Mouse (Mus musculus): ENCODE measurements around the gene Ppp2r3a. TPM values are rescaled to one million over a fixed set of nuclear protein-coding genes. Genes with fewer than 3 reads are reported as not detected.

The Ppp2r3a gene
- polyA plus RNA-seq, 1 experiment = 14.3 TPM

DNA sequence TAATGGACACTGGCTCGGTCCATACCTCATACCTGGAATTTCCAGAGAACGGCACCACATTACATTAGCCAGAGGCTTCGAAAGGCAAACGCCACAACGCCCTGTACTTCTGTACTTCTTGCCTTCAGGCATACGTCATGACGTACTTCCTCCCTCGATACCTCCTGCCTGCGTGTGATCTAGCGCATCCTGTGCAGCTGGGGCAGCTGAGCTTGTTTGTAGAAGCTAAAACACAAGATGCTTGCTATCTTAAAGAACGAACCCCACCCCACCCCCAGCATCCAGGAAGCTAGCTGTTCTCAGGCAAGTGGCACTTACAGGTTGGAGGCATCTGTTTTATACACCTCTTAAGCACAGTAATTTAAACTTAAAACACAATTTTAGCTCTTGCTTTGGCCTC, 190.6 kb downstream of the Ppp2r3a start:
- Histone ChIP-seq H3K27ac (ENCODE audit: insufficient read depth, low read length) (0 out of 2 replicates have a peak overlapping the region, but pooled peaks have one; percentile 10), H3K27me3 (ENCODE audit: control insufficient read depth, insufficient read depth, low read length, poor library complexity, severe bottlenecking) (no peaks in the 10 kb centered on the region), H3K4me1 (ENCODE audit: control insufficient read depth, insufficient read depth, low read length) (no peaks in the 10 kb centered on the region), H3K4me3 (ENCODE audit: low read depth, low read length) (peak overlapping the region; percentile 13; the same call in 1 of the 2 replicates), H3K36me3 (ENCODE audit: control insufficient read depth, insufficient read depth, low read length, poor library complexity, severe bottlenecking) (no peaks in the 10 kb centered on the region), H3K9ac (ENCODE audit: low read depth, poor library complexity, severe bottlenecking) (0 out of 2 replicates have a peak overlapping the region, but pooled peaks have one; percentile 13), H3K9me3 (replicated peaks; ENCODE audit: control insufficient read depth, insufficient read depth, low read length, poor library complexity, severe bottlenecking) (no peaks in the 10 kb centered on the region)
- TF ChIP-seq POLR2A (IDR thresholded peaks at IDR 0.05; ENCODE audit: insufficient read depth, low read length) (no peak), CTCF (IDR thresholded peaks at IDR 0.05; ENCODE audit: low read depth, low read length) (no peak), EP300 (IDR thresholded peaks at IDR 0.05; ENCODE audit: insufficient read depth, low read depth, low read length) (no peak)

DNA sequence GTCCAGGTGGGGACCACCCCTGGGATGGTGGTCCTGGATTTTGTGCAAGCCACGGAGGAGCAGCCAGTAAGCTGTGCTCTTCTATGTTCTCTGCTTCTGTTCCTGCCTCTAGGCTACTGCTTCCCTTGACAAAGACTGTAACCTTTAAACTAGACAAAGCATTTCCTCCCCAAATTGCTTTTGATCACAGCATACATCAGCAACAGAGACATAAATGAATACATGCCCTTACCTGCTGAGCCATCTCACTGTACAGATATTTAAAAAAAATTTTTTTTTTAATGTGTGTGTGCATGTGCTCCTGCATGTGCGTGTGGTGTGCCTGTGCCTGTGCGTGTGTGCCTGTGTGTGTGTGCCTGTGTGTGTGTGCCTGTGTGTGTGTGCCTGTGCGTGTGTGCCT, 194.4 kb downstream of the Ppp2r3a start:
- TF ChIP-seq POLR2A (IDR thresholded peaks at IDR 0.05; ENCODE audit: insufficient read depth, low read length) (no peak), EP300 (IDR thresholded peaks at IDR 0.05; ENCODE audit: insufficient read depth, low read depth, low read length) (no peak), CTCF (IDR thresholded peaks at IDR 0.05; ENCODE audit: low read depth, low read length) (no peak)
- Histone ChIP-seq H3K36me3 (ENCODE audit: control insufficient read depth, insufficient read depth, low read length, poor library complexity, severe bottlenecking) (no peaks in the 10 kb centered on the region), H3K27me3 (ENCODE audit: control insufficient read depth, insufficient read depth, low read length, poor library complexity, severe bottlenecking) (no peaks in the 10 kb centered on the region), H3K4me3 (ENCODE audit: low read depth, low read length) (no peak overlapping the region), H3K9me3 (replicated peaks; ENCODE audit: control insufficient read depth, insufficient read depth, low read length, poor library complexity, severe bottlenecking) (no peaks in the 10 kb centered on the region), H3K9ac (ENCODE audit: low read depth, poor library complexity, severe bottlenecking) (no peak overlapping the region), H3K27ac (ENCODE audit: insufficient read depth, low read length) (no peak overlapping the region), H3K4me1 (ENCODE audit: control insufficient read depth, insufficient read depth, low read length) (no peaks in the 10 kb centered on the region)

Other genes starting within 250 kb of the Ppp2r3a start
- 16.1 and 17.8 TPM in 2 replicates for gene Pccb, start 216.9 kb downstream of the Ppp2r3a start, polyA plus RNA-seq (2011; ENCODE audit: insufficient read depth, insufficient read length, low read depth, missing spikeins)
- 42.4 and 46.1 TPM in 2 replicates for gene Msl2, start 177.7 kb downstream of the Ppp2r3a start, polyA plus RNA-seq (2011; ENCODE audit: insufficient read depth, insufficient read length, low read depth, missing spikeins)

Data from ES-Bruce4 (cell line).